Mouse (Mus musculus) forebrain, postnatal 0 days (tissue): ENCODE results near the gene Olfr1280. TPM values are rescaled to one million over a fixed set of nuclear protein-coding genes. Genes with fewer than 3 reads are reported as not detected.
"Not testable (repeated sequence)": the region's sequence is repeated elsewhere in the genome, so short reads cannot be mapped to it uniquely, and the experiment has no call there.

ENCODE experiments used
- ATAC-seq: fragments of 200-750 bp; cut with Nextera tagmentation; 2 replicates; pipeline ENCODE4 v1.8.0; 2017; ENCODE audit warnings: mild to moderate bottlenecking, moderate library complexity
- DNase-seq: peaks from one replicate; pipeline ENCODE4 v3.0.0-alpha.2; 2015
- H3K27ac ChIP-seq: fragments of 300-500 bp; sonication (generic); 2 replicates; pipeline ENCODE4 v1.5.1; 2014; ENCODE audit warnings: low read depth, mild to moderate bottlenecking, antibody characterized with exemption, low read length, moderate library complexity, mixed read lengths
- H3K27me3 ChIP-seq: fragments of 300-500 bp; sonication (generic); 2 replicates; pipeline ENCODE4 v1.6.1; 2014; ENCODE audit warnings: mild to moderate bottlenecking, low read length, mixed read lengths; ENCODE audit not compliant: insufficient read depth
- H3K36me3 ChIP-seq: fragments of 300-500 bp; sonication (generic); 2 replicates; pipeline ENCODE4 v1.6.1; 2014; ENCODE audit warnings: mild to moderate bottlenecking, moderate library complexity; ENCODE audit not compliant: insufficient read depth
- H3K4me1 ChIP-seq: fragments of 300-500 bp; sonication (generic); 2 replicates; pipeline ENCODE4 v1.6.1; 2014; ENCODE audit warnings: antibody characterized with exemption; ENCODE audit not compliant: insufficient read depth
- H3K4me2 ChIP-seq: fragments of 300-500 bp; sonication (generic); 2 replicates; pipeline ENCODE4 v1.6.1; 2014; ENCODE audit warnings: low read depth, mild to moderate bottlenecking, moderate library complexity
- H3K4me3 ChIP-seq: fragments of 300-500 bp; sonication (generic); 2 replicates; pipeline ENCODE4 v1.5.1; 2014; ENCODE audit warnings: low read depth, low read length, mixed read lengths
- H3K9ac ChIP-seq: fragments of 300-500 bp; sonication (generic); 2 replicates; pipeline ENCODE4 v1.6.1; 2014; ENCODE audit warnings: mild to moderate bottlenecking
- H3K9me3 ChIP-seq: fragments of 300-500 bp; sonication (generic); 2 replicates; pipeline ENCODE4 v1.6.1; 2016; ENCODE audit warnings: low read length
- CTCF ChIP-seq: sonication (generic); IDR thresholded peaks from 2 replicates; pipeline ENCODE4 v1.5.1; 2016; ENCODE audit warnings: antibody characterized with exemption, control low read depth, low read depth
- WGBS: fragments of 180-500 bp; shearing (Covaris S2); extraction: QIAGEN DNeasy Blood & Tissue Kit; methylation state at CpG from one replicate; pipeline ENCODE4 v1.1.7; 2014; 5-methylcytosine and 5-hydroxymethylcytosine counted together
- polyA plus RNA-seq: library from polyadenylated mRNA; unstranded; fragments of >200 nt; fragmentation: Nextera tagmentation; extraction: Ambion mirVana; gene quantifications from 2 replicates; pipeline ENCODE4 v1.2.1, GENCODE M21; 2015
- total RNA-seq: library from RNA; depleted of rRNA; stranded (reverse); fragments of >200 nt; gene quantifications from 2 replicates; pipeline ENCODE4 v1.2.3, GENCODE M21; 2014; rRNA removed

The Olfr1280 gene
- not detected in 2 replicates for total RNA-seq
- polyA plus RNA-seq, result not detected in 2 replicates

DNA sequence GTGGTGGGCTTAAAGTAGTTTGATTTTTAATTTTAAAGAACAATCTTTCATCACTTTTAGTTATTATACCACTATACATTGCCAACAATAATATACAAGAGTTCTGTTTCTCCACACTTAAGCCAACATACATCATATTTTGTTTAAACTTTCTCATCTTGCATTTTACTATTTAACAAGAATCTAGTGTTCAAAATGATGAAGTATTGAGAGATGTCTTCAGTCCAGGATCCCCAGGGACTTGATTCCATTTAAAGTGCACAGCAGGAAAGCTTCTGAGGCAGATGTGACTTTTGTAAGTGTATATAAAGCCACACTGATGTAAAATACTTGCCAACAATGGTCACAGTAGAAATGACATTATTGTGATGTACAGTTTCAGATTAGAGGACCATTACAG, at the start of gene Olfr1280:
Gene Olfr1280, plus strand, starts transcription at position 301 of the 400 bp plus-strand sequence.
- ATAC-seq (no peak), DNase-seq (no peak)
- Histone ChIP-seq H3K27ac (no peak within 1 kb of the TSS), H3K36me3 (no peaks in the 10 kb centered on the region), H3K9ac (no peak within 1 kb of the TSS), H3K4me3 (no peak within 1 kb of the TSS), H3K4me2 (no peak within 1 kb of the TSS), H3K9me3 (no peaks in the 10 kb centered on the region), H3K4me1 (no peaks in the 10 kb centered on the region), H3K27me3 (no peaks in the 10 kb centered on the region)
- TF ChIP-seq CTCF, result no peak

DNA sequence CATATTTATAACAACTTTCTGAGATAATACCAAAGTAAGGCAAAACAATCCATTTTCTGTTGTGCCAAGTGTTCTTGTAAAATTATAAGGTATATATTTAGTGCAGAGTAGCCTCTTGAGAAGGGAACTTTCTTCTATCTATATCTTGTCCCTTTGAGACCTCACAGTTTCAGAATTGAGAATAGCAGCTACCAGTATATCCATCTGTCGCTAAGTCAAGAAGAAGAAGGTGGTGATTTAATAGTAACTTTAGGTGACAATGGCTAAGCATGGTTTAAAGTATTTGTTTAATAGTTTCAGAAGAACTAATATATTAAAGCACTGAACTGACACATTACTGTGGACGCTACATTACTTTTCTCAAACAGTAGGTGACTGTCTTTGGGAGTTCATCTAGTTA, 39.8 kb upstream of the Olfr1280 start, which contains the start of gene Olfr1277:
Gene Olfr1277, minus strand, starts transcription at position 101 of the 400 bp plus-strand sequence.
- no peak for DNase-seq
- H3K27me3 ChIP-seq, result no peaks in the 10 kb centered on the region
- no peaks in the 10 kb centered on the region for H3K4me1 ChIP-seq
- no peak within 1 kb of the TSS for H3K4me2 ChIP-seq
- H3K4me3 ChIP-seq, result no peak within 1 kb of the TSS
- H3K27ac ChIP-seq, result no peak within 1 kb of the TSS
- whole genome bisulfite sequencing, result 79% methylated on average over 2 of the region's 2 CpGs
- no peak within 1 kb of the TSS for H3K9ac ChIP-seq
- no peaks in the 10 kb centered on the region for H3K9me3 ChIP-seq
- ATAC-seq, result no peak
- no peaks in the 10 kb centered on the region for H3K36me3 ChIP-seq
- TF ChIP-seq CTCF, result no peak

DNA sequence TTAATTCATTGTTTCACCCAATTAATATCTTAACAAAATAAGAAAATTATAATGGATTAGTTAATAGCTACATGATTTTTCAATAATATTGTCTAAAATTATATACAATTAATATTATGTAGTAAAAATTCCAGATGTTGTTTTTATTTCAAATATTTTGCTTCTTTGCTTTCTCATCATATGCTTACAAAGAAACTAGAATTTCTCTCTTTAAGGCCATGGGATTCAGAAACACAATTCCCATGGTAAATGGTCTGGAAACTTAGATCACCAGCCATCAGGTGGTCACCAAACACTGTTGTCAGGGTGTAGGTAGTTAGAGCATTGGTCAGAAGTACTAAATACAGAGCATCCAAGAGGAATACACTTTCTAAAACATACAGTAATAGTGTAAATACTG, 24.0 kb upstream of the Olfr1280 start, which contains the start of gene Olfr1278:
Gene Olfr1278, plus strand, starts transcription at position 301 of the 400 bp plus-strand sequence.
- no peaks in the 10 kb centered on the region for H3K9me3 ChIP-seq
- no peak within 1 kb of the TSS for H3K4me2 ChIP-seq
- DNase-seq (no peak), ATAC-seq (no peak)
- H3K27ac ChIP-seq, result no peak within 1 kb of the TSS
- H3K36me3 ChIP-seq, result no peaks in the 10 kb centered on the region
- H3K27me3 ChIP-seq, result no peaks in the 10 kb centered on the region
- no peak within 1 kb of the TSS for H3K9ac ChIP-seq
- H3K4me3 ChIP-seq, result no peak within 1 kb of the TSS
- TF ChIP-seq CTCF, result no peak
- H3K4me1 ChIP-seq, result no peaks in the 10 kb centered on the region

DNA sequence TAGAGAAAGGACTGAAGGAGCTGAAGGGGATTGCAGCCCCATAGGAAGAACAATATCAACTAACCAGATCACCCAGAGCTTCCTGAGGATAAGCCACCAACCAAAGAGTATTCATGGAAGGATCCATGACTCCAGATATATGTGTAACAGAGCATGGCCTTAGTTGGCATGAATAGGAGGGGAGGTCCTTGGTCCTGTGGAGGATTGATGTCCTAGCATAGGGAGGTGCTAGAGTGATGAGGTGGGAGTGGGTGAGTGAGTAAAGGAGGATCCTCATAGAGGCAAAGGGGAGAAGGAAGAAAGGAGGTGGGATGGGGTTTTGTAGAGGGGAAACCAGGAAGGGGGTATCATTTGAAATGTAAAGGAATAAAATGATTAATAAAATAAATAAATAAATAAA, 15.3 kb upstream of the Olfr1280 start:
- no peak overlapping the region for H3K4me3 ChIP-seq
- no peaks in the 10 kb centered on the region for H3K4me1 ChIP-seq
- no peak for ATAC-seq
- H3K9ac ChIP-seq, result no peak overlapping the region
- no peak overlapping the region for H3K4me2 ChIP-seq
- no peak overlapping the region for H3K27ac ChIP-seq
- H3K9me3 ChIP-seq, result no peaks in the 10 kb centered on the region
- no peaks in the 10 kb centered on the region for H3K27me3 ChIP-seq
- DNase-seq, result no peak
- TF ChIP-seq CTCF, result no peak
- H3K36me3 ChIP-seq, result no peaks in the 10 kb centered on the region

DNA sequence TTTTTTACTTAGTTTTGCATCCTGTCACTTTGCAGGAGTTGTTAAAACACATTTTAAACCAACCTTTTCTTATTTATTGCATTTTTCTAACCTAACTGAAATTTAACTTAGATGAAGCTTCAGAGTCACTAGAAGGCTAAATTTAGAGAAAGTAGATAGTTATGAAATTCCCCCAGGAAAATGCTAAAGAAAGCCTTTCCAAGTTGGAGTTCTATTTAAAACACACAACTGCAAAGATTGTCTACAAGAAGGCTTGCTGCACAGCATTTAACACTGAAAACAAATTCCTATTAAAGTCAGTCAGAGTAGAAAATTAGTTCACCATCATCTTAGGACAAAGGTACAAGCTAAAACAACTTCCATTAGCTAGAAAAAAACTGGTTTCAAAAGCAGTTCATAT, 13.4 kb upstream of the Olfr1280 start, which contains the start of gene Olfr1279:
Gene Olfr1279, plus strand, starts transcription at position 262 of the 400 bp plus-strand sequence.
- Histone ChIP-seq H3K4me2 (no peak within 1 kb of the TSS), H3K27me3 (no peaks in the 10 kb centered on the region), H3K4me3 (no peak within 1 kb of the TSS), H3K36me3 (no peaks in the 10 kb centered on the region), H3K27ac (no peak within 1 kb of the TSS), H3K9ac (no peak within 1 kb of the TSS), H3K4me1 (no peaks in the 10 kb centered on the region), H3K9me3 (no peaks in the 10 kb centered on the region)
- DNase-seq (no peak), ATAC-seq (no peak)
- no peak for TF ChIP-seq CTCF

DNA sequence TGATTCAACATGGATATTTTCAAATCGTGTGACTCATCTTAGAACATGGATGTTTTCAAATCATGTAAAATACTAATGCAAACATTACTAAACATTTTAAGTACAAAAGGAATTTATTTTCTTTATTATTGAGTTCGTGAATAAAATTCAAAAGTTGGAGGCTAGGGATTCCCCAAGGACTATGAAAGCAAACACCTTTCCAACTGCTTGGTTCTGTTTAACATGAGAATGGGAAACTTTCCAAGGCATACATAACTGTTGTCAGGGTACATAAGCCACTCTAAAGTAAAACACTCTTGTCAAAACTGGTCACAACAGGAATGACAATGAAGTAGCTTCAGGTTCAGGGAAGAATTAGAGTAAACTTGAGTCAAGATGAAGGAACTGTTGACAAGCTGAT, 12.4 kb downstream of the Olfr1280 start, which contains the start of gene Olfr1281:
Gene Olfr1281, plus strand, starts transcription at position 301 of the 400 bp plus-strand sequence.
- H3K9ac ChIP-seq, result no peak within 1 kb of the TSS
- no peaks in the 10 kb centered on the region for H3K4me1 ChIP-seq
- 75% methylated on average over 2 of the region's 2 CpGs for whole genome bisulfite sequencing
- H3K27me3 ChIP-seq, result no peaks in the 10 kb centered on the region
- TF ChIP-seq CTCF, result no peak
- H3K4me3 ChIP-seq, result no peak within 1 kb of the TSS
- DNase-seq (no peak), ATAC-seq (no peak)
- H3K9me3 ChIP-seq, result no peaks in the 10 kb centered on the region
- no peak within 1 kb of the TSS for H3K4me2 ChIP-seq
- no peak within 1 kb of the TSS for H3K27ac ChIP-seq
- H3K36me3 ChIP-seq, result no peaks in the 10 kb centered on the region

DNA sequence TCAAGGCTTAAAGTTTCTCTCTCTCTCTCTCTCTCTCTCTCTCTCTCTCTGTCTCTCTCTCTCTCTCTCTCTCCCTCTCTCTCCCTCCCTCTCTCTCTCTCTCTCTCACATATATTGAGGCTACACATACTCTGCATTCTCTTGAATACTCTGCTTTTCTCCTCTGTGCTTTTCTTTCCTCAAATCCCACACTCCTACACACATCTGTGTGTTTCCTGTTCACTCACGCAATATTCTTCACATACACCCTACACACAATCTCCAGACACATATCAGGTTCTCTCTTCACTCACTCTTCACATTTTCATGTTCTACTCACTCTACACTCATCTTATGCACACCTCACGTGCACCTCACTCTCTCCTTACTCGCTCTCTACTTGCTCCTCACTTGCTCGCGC, 19.9 kb downstream of the Olfr1280 start:
- H3K4me3 ChIP-seq, H3K4me2 ChIP-seq, H3K9ac ChIP-seq, H3K27me3 ChIP-seq, H3K27ac ChIP-seq, H3K9me3 ChIP-seq, H3K36me3 ChIP-seq, H3K4me1 ChIP-seq, ATAC-seq, DNase-seq: not testable (repeated sequence)
- 91% methylated on average over 5 of the region's 5 CpGs for WGBS
